Mouse (Mus musculus) inflammation-experienced regulatory T-cells, adult 6 months (primary cell): ENCODE results near the gene Lrrc25. TPM values are rescaled to one million over a fixed set of nuclear protein-coding genes. Genes with fewer than 3 reads are reported as not detected.

Experiments used
- ATAC-seq: one replicate; pipeline ENCODE4 v1.8.0; 2017
- polyA plus RNA-seq, 3 experiments: library from polyadenylated mRNA; unstranded; fragments of 100-300 nt; shearing (Covaris generic); gene quantifications; one replicate each; pipeline ENCODE4 v1.2.1; 2017

Lrrc25 gene
- polyA plus RNA-seq, 3 experiments from 2014 or later = 0.47 to 3.8 (median 0.71) TPM

DNA sequence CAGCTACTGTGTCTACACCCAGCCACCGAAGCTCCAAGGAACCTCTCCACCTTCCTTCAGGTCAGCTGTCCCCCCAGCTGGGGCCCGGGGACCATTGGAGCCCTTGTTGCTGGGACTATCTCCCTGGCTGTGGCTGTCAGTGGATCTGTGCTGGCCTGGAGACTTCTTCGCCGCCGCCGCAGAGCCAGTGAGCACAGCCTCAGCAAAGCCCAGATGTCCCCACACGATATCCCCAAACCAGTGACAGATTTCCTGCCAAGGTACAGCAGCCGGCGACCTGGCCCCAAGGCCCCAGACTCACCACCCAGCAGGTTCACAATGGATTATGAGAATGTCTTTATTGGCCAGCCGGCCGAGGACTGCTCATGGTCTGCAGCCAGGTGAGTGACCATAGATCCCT, 2.0 kb downstream of the Lrrc25 start:
- no peak for ATAC-seq

DNA sequence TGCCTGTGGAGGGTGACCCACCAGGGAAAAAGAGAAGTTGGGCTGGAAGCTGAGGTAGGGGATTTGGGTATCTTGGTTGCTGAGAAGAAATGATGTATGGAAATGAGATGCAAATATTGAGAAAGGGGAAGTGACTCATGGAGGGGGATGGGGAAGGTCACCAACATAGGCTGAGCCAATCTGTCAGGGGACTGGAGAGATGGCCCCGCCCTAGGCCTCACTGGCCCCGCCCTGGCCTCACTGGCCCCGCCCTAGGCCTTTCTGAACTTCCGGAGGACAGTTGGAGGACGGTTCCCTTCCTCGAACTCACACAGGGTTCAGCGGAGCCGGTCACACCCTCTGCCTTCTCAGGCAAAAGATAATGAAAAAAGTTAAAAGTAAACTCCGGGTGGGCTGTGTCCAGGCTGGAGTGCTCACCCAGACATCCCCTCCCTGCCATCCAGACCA, 3.0 kb downstream of the Lrrc25 start:
- ATAC-seq = peak; percentile 35

GRCm38 (mm10) chr8:70622220-70622619, 6.3 kb downstream of the Lrrc25 start:
- no peak for ATAC-seq

DNA sequence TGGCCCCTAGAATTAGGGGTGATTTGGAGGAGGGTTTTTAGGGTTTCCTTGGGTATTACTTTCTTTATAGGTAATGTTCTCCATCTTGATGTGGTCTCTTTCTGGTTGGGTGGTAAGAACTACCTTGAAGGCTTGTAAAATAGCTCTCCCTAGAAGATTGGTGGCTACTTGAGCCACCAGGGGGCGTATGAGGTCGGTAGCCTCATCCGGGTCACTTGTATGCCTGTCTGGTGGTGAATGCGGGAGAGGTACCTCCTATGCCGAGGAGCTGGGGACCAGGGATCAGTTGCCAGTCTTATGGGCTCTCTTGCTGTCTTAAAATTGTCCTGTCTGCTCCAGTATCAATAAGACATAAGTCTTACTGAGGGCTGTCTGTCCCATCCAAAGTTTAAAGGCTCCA, 9.1 kb downstream of the Lrrc25 start:
- no peak for ATAC-seq

DNA sequence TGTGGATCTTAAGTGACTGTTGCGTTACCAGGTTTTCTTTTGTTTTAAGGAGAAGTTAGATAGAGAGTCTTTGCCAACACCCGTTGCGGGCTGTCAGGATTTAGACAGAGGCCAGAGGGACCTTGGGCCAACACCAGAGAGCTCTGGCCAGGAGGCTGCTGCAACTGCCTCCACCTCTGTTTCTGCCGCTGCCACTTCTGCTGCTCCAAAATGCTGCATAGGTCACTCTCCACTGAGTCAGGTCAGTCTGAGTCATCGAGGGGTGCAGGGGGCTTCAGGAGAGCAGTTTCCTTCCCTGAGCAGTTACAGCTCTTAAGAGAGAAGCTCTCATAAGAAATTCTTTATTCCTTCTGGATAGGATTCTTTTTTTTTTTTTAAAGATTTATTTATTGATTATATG, 11.1 kb downstream of the Lrrc25 start:
- no peak for ATAC-seq

DNA sequence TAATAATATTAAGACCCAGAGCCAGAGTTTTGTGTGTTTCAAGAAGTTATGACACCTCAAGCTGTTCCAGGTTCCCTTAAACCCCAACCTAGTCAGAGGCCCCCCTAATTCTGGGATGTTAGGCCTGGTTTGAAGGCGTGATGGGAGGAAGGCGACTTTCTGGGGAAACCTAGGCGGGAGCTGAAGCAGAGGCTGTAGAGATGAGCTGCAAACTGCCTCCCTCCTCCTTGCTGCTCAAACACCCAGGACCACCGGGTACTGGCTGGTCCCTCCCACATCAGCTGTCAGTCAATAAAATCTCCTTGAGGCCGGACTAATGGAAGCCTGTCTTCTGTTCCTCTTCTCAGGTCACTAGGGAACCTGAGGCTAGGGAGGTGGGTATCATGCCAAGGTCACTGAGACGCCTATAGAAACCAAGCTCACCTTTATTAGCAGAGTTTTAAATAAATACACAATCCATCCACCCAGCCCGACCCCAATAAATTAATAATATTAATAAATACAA, 13.1 kb downstream of the Lrrc25 start:
- no peak for ATAC-seq

- peak; percentile 80 for ATAC-seq
These were observed 13.9 kb downstream of the Lrrc25 start for GRCm38 (mm10) chr8:70629574-70630531.

- no peak for ATAC-seq
These were observed 14.8 kb downstream of the Lrrc25 start for GRCm38 (mm10) chr8:70630532-70631381.

GRCm38 (mm10) chr8:70631436-70631835, 15.5 kb downstream of the Lrrc25 start:
- ATAC-seq = no peak

GRCm38 (mm10) chr8:70632346-70632892, 16.5 kb downstream of the Lrrc25 start, which contains the start of gene Gdf15:
Gdf15 (minus strand) TSS chr8:70632456.
- ATAC-seq = no peak

DNA sequence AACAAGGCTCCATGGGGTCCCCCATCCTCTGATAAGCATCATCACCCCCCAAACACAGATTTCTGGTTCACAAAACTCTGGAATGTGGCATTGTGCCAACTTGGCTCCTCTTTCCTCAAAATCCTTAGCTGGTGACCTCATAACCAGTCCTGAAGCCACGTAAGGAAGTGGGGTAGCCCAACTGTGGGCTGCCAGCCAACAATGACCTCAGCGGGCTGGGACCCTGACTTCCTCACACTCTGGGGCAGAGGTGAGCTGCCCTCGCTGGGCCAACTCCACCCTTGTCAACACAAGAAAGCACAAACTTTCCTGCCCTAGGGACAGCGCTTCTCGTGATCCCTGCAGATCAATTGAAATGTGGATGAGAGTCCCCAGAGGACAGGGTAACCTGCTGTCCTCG, 18.1 kb downstream of the Lrrc25 start:
- ATAC-seq = no peak

DNA sequence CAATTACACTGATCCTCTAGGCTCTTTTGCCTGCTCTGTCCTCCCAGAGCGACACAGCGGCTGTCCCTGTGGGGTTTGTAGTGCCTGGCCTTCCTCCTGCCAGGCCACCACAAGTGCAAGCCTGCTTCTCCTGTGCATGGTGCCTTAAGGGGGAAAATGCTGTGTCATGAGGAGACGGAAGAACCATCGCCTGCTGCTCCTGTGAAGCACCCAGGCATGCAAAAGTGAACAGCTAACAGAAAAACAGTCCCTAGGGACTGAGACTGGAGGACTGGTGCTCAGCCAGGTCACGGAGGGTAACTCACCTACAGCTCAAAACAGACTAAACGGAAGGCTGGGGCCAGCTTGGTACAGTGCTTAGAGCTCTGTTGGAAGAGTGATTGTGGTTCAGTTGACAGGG, 19.6 kb downstream of the Lrrc25 start:
- ATAC-seq = no peak

GRCm38 (mm10) chr8:70636838-70637237, 20.9 kb downstream of the Lrrc25 start:
- ATAC-seq = no peak

DNA sequence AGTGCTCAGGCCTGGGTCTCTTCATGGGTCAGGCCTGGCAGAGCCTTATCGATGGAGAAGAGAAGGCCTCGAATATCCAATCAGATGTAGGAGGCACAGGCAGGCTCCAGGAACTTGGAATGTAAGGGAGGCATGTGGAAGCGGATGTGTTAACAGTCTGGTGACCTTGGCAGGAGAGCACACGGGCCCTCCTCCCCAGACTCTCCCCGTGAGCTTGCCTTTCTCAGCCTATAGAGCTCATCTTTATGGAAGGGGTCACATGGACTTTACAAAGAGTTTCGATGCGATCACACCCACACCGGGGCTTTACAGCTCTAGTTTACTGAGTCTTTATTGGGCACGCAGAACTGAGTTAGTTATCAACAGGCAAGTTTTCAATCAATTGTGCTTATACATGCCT, 22.8 kb downstream of the Lrrc25 start:
- no peak for ATAC-seq

DNA sequence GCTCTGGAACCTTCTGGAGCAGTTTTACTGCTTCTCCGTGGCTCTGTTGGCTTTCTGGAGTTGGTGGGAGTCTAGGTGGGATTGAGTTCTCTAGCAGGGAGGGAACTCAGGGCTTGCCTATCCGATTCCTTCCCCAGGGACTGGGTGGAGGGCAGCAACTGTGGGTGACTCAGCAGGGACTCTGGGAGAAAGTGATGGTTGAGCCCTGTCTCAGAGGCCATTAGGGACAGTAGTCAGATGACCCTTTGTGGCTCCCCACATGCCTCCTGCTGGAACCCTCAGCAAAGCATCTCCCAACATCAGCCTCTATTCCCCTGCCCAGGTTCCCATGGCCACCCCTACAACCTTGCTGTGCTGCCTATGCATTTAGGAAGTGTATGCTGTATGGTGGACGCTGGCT, 27.1 kb downstream of the Lrrc25 start:
- no peak for ATAC-seq

DNA sequence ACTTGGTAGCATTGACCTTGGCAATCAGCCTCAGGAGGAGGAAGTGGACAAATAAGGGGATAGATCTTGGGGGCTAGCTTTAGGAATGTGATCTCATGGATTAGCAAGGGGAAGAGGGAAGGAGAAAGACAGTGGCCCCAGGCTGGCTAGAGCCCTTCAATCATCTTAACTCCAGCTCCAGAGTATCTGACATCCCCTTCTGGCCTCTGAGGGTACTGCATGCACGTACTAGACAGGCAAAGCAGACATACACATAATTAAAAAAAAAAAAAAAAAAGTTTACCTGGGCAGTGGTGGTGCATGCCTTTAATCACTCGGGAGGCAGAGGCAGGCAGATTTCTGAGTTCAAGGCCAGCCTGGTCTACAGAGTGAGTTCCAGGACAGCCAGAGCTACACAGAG, 28.1 kb downstream of the Lrrc25 start:
- no peak for ATAC-seq

DNA sequence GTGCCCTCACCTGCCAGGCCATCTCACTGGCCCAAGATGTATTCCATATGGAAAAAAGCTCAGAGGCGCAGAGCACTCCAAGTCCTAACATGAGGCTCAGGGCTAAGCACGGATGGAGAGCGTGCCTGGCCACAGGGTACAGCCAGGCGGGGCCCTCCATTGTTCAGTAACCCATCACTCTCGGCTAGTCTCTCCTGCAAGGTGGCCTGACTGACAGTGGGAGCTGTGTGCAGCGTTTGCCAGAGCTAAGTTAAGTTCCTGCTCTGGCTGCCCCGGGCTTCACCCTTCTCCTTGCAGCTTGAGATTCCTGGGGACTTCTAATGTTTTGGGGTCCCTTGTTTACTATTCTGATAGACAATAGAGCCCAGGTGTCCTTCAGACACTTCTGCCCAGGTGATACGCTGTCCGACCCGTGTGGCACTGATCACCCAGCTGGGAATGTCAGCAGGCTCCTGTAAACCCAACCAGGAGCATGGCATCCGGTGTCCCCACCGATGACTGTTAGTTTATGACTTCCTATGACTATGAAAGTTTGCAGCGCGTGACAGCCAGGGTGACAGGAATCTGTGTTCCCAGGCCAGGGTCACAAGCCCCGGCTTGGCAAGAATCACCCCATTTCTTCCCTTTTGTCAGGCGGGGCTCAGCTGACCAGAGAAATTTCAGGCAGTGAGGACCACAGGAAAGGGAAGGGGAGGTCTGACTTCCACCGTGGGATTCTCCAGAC, 29.7 kb downstream of the Lrrc25 start:
- no peak for ATAC-seq

GRCm38 (mm10) chr8:70646369-70646768, 30.4 kb downstream of the Lrrc25 start:
- no peak for ATAC-seq

DNA sequence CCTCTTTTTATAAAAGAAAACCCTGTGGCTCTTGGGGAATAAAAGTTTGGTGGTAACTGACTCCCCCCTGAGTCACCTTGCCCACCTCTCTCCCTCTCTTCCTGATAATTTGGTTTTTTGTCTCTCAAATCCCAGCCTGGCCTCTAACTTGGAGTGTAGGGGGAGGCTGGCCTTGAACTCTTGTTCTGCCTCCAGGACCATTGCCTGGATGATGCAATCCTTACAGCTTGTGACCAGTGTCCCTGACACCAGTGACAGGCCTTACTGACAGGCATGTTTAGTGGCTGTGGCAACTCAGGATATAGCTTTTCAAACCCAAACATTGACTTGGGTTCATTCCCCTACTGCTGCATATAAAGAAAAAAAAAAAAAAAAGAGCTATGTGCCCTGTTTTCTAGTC, 30.8 kb downstream of the Lrrc25 start:
- ATAC-seq = no peak

DNA sequence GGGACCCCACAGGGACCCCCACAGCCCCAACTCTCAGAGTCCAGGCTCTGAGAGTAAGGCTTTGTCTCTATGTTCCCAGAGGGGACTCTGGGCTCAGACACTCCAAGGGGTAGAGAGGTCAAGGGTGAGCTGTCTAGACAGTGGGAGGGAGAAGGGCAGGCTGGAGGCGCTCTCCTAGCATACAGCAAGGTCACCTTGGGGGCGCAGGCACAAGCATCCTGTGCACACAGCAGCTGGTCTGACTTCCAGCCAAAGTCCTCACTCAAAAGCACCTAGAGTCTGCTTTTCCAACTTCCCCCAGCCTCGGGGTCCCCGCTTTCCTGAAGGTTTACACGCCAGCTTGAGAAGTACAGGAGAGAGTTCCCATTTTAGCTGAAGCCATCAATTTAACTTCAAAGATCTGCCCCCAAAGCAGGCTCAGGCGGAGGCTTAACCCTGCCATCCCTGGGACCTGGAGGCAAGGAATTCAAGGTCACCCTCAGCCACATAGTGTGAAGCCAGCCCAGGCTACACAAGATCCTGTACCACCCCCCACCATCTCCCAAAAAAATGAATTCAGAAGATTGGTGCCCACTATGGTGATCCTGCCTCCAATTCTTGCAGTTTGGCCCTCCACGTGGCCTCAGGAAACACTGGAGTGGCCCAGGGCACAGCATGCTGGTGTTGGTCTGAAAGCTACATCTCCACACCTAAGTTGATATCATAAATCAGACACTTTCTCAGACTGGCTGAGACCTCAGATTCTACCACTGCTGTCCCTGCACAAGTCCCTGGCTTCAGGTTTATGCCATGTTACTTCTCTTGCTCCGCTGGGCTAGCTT, 31.6 kb downstream of the Lrrc25 start:
- ATAC-seq = no peak

DNA sequence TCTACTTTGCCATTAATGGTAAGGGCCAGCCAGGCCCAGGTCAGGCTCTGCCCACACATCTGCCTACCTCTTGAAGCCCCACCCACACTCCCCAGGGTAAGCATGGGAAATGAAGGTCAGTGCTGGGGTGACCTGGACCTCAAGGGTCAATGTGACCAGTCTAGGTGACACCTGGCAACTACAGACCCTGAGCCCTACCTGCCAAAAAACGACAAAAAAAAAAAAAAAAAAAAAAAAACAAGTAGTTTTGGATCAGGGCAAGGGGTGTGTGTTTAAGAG, 32.1 kb downstream of the Lrrc25 start:
- no peak for ATAC-seq

GRCm38 (mm10) chr8:70648921-70649320, 33.0 kb downstream of the Lrrc25 start:
- ATAC-seq = no peak
